In genomic region chr10:111329326-111329725, GRCm38 (mm10) we compare ENCODE assay signal across 15 mouse cellular contexts. TPM values are rescaled to one million over a fixed set of nuclear protein-coding genes. Genes with fewer than 3 reads are reported as not detected.
DNase-seq lines count a peak whose midpoint lies in the region; ATAC-seq and TF ChIP-seq lines count a peak whose summit lies in the region.
"Had no signal": no experiment of that assay in that cellular context is flagged by ENCODE, and none has a peak within 500 bp of the region (broad histone marks: within the 10 kb centered on the region; RNA-seq: fewer than 3 reads in every experiment).

No protein-coding gene starts in this region.

- no peak overlapping the region for H3K4me3 ChIP-seq in liver, postnatal 0 days (ENCODE audit: low read depth, low read length)
- H3K4me3 ChIP-seq in liver, embryonic 11.5 days (ENCODE audit: low read depth, low read length) = no peak overlapping the region
- H3K4me3 ChIP-seq: forebrain, embryonic 10.5 days; limb, embryonic 15.5 days; midbrain, embryonic 13.5 days had no signal

- peak; percentile 55 for ATAC-seq in liver, postnatal 0 days
- no peak for ATAC-seq in liver, embryonic 11.5 days (replicated peaks; ENCODE audit: low FRiP score)
- ATAC-seq: midbrain, embryonic 13.5 days had no signal

- H3K9me3 ChIP-seq in liver, postnatal 0 days (ENCODE audit: low read length) = no peaks in the 10 kb centered on the region
- H3K9me3 ChIP-seq in liver, embryonic 11.5 days (ENCODE audit: control insufficient read depth, low read length) = no peaks in the 10 kb centered on the region
- H3K9me3 ChIP-seq: forebrain, embryonic 10.5 days; G1E; limb, embryonic 15.5 days; midbrain, embryonic 13.5 days had no signal

- H3K4me1 ChIP-seq in liver, postnatal 0 days (ENCODE audit: insufficient read depth) = no peaks in the 10 kb centered on the region
- no peaks in the 10 kb centered on the region for H3K4me1 ChIP-seq in liver, embryonic 11.5 days (replicated peaks; ENCODE audit: control insufficient read depth, insufficient read depth, low read length)
- H3K4me1 ChIP-seq: forebrain, embryonic 10.5 days; limb, embryonic 15.5 days; midbrain, embryonic 13.5 days had no signal

- TF ChIP-seq CTCF in liver, postnatal 0 days (IDR thresholded peaks at IDR 0.05; ENCODE audit: low read depth) = no peak

- no peak for TF ChIP-seq EP300 in liver, postnatal 0 days (IDR thresholded peaks at IDR 0.05; ENCODE audit: low read depth)

- H3K4me2 ChIP-seq in liver, postnatal 0 days (ENCODE audit: low read depth, low read length) = no peak overlapping the region
- no peak overlapping the region for H3K4me2 ChIP-seq in liver, embryonic 11.5 days
- H3K4me2 ChIP-seq: limb, embryonic 15.5 days; midbrain, embryonic 13.5 days had no signal

- no peak overlapping the region for H3K9ac ChIP-seq in liver, postnatal 0 days (replicated peaks)
- H3K9ac ChIP-seq in liver, embryonic 11.5 days (ENCODE audit: low read depth, low read length) = no peak overlapping the region
- H3K9ac ChIP-seq: limb, embryonic 15.5 days; midbrain, embryonic 13.5 days had no signal

- 75% methylated on average over 5 of the region's 5 CpGs for WGBS in liver, postnatal 0 days (ENCODE audit: insufficient replicate concordance)
- WGBS in liver, embryonic 11.5 days = 78% methylated on average over 5 of the region's 5 CpGs

- H3K27ac ChIP-seq in liver, postnatal 0 days (ENCODE audit: low read depth) = no peak overlapping the region
- no peak overlapping the region for H3K27ac ChIP-seq in liver, embryonic 11.5 days (ENCODE audit: low read depth, low read length)
- H3K27ac ChIP-seq: forebrain, embryonic 10.5 days; limb, embryonic 15.5 days; midbrain, embryonic 13.5 days had no signal

- DNase-seq in cerebellum, adult 11-12 months = peak; percentile 10
- no peak for DNase-seq in cerebellum, adult 8-10 months
- DNase-seq in liver, postnatal 0 days = peak; percentile 18
- no peak for DNase-seq in liver, embryonic 11.5 days (ENCODE audit: low spot score)
- peak; percentile 66 to 73 for DNase-seq in kidney, postnatal 25 days
- peak; percentile 6 for DNase-seq in skeletal muscle tissue, adult 2 months (ENCODE audit: low read depth, low spot score)
- no peak for DNase-seq in layer of hippocampus, adult 11-12 months (ENCODE audit: low spot score)
- no peak for DNase-seq in yolk sac, embryonic 10.5 days (ENCODE audit: low spot score)
- DNase-seq: embryo, embryonic 11 days; heart, adult 18-20 months; thymus, postnatal 14 days had no signal

- H3K27me3 ChIP-seq in liver, postnatal 0 days (ENCODE audit: insufficient read depth, low read length) = no peaks in the 10 kb centered on the region
- H3K27me3 ChIP-seq in liver, embryonic 11.5 days (replicated peaks; ENCODE audit: control insufficient read depth, insufficient read depth, low read length) = no peaks in the 10 kb centered on the region; the same call in 1 of the 2 replicates
- H3K27me3 ChIP-seq: limb, embryonic 15.5 days; midbrain, embryonic 13.5 days had no signal

- no peaks in the 10 kb centered on the region for H3K36me3 ChIP-seq in liver, postnatal 0 days (replicated peaks; ENCODE audit: insufficient read depth, low read length)
- H3K36me3 ChIP-seq in liver, embryonic 11.5 days (ENCODE audit: control insufficient read depth, insufficient read depth, low read length) = no peaks in the 10 kb centered on the region
- H3K36me3 ChIP-seq: forebrain, embryonic 10.5 days; G1E; limb, embryonic 15.5 days; midbrain, embryonic 13.5 days had no signal

RNA-seq across cellular contexts. Expression of gene Bbs10, which starts 30.8 kb away (rescaled TPM):
- 2.0 TPM in 2 replicates for polyA plus RNA-seq in liver, postnatal 0 days (2015; fragmentation: Nextera tagmentation; extraction: Ambion mirVana)
- 3.1 and 4.3 TPM in 2 replicates for polyA plus RNA-seq in liver, embryonic 11.5 days (2014; fragmentation: Nextera tagmentation; extraction: Ambion mirVana)

Comparison
In these comparisons a context has a peak if more than half of its experiments do, and no peak if none do; other contexts are left out.
1. DNase-seq: peak in cerebellum, adult 11-12 months (single experiment), liver, postnatal 0 days (single experiment), kidney, postnatal 25 days (2 of 2) and skeletal muscle tissue, adult 2 months (single experiment); none in cerebellum, adult 8-10 months (single experiment), liver, embryonic 11.5 days (single experiment), layer of hippocampus, adult 11-12 months (single experiment) and yolk sac, embryonic 10.5 days (single experiment).